Mouse (Mus musculus) ES-Bruce4 (cell line): Measurements from ENCODE around the gene Utp14b.

Experiments
- CTCF ChIP-seq: IDR thresholded peaks from one replicate; pipeline ENCODE4 v1.8.1; 2011; ENCODE audit warnings: low read depth, low read length
- EP300 ChIP-seq: IDR thresholded peaks from 2 replicates; pipeline ENCODE4 v1.6.1; 2011; ENCODE audit warnings: low read depth, low read length; ENCODE audit not compliant: insufficient read depth
- POLR2A ChIP-seq: IDR thresholded peaks from one replicate; pipeline ENCODE4 v1.8.1; 2011; ENCODE audit warnings: low read length; ENCODE audit not compliant: insufficient read depth

DNA sequence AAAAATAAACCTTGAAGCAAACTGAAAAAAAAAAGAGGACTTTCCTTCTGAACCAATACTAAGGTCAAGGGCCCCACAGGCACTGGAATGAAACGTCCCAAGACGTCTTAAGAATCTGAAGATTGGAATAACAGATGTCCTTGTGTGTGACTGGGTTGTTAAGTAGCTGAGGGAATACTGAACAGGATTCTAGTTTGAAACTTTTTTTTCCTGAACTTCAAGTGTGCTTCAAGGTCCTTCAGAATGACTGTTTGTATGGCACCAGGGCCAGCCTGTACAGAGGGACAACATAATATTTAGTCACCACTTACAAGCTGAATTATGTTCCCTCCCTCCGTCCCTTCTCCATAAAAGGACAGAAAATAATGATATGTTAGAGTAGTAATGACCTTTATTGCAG lies 23.4 kb upstream of the Utp14b start:
- no peak for TF ChIP-seq POLR2A
- TF ChIP-seq EP300, result no peak
- TF ChIP-seq CTCF, result no peak
